Mouse (Mus musculus) kidney, postnatal 36 days (tissue): ENCODE measurements around the gene Tmem131.
"Not testable (repeated sequence)": the region's sequence is repeated elsewhere in the genome, so short reads cannot be mapped to it uniquely, and the experiment has no call there.

Source experiments
- DNase-seq, 2 experiments: peaks; one replicate each; pipeline ENCODE4 v3.0.0; 2021 to 2022; ENCODE audit warnings: mixed read lengths in 2 of 2

The Tmem131 gene

DNA sequence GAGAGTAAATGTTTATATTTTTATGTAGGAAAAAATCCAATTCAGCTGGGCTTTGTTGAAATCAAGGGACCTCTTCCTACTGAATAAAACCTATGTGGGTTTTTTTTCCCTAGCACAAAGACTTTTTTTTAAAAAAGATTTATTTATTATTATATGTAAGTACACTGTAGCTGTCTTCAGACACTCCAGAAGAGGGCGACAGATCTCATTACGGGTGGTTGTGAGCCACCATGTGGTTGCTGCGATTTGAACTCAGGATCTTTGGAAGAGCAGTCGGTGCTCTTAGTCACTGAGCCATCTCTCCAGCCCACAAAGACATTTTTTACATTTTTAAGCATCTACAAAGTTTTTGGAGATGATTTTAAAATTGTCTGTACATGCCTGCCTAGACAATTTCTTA, 121.5 kb downstream of the Tmem131 start:
- not testable (repeated sequence) for DNase-seq

DNA sequence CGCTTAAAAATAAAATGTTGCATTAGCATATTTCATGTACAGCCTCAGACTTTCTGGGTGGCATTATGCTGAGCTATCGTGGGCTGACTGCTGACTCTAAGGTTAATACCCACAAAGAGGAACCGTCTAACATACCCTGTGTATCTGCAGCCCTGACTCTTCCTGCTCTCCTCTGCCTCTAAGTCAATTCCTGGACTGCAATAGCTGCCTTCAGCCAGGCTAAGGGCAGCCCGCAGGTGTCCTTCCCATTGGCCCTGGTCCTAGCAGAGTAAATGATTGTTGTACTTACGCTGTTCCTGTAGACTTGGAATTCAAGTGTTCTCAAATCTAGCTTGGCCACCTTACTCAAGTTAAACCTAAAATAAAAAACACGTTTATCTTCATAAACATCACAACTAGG, 128.3 kb downstream of the Tmem131 start:
- peak; percentile 39 to 53 for DNase-seq

DNA sequence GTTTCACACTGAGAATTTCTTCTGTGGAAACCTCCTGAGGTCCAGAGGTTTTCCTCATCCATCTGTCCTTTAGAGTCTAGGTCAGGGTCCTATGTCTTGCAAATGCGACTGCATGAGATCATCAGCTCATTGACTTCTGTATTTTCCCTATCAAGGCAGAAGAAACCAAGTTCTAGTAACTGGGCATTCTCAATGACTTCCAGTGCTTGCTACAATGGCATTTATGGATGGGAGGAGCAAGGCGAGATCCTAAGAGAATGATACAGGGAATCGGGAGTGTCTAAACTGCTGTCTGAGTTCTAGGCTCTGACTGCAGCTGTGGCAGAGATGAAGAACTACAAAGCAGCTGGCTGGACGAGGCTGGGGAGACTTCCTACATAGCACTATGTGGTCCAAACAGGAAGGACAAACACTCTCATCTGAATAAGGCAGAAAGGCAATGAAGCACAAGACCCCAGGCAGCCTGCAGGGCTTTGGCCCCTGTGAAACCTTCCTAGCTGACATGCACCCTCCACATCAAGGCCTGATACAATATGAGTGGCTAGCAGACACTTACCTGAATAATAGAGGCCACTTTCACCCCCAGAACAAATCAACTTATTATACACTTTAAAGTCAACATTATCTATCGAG, 129.1 kb downstream of the Tmem131 start:
- no peak for DNase-seq

DNA sequence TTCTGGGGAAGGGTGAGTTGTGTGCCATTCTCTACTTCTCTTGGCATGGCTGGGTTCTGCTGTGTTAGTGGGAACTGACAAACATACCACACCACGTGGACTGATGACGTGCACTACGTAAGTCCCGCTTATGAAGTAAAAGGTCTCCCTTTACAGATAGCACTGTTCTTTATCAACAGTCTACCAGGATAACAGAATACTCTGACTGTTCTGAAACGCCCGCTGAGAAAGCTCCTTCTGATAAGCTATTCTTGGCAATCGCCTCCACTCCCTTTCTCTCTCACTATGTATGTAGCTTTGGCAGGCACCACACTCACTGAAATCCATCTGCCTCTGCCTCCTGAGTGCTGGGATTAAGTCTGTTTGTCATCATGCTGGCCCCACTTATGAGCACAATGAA, 130.1 kb downstream of the Tmem131 start:
- no peak for DNase-seq

DNA sequence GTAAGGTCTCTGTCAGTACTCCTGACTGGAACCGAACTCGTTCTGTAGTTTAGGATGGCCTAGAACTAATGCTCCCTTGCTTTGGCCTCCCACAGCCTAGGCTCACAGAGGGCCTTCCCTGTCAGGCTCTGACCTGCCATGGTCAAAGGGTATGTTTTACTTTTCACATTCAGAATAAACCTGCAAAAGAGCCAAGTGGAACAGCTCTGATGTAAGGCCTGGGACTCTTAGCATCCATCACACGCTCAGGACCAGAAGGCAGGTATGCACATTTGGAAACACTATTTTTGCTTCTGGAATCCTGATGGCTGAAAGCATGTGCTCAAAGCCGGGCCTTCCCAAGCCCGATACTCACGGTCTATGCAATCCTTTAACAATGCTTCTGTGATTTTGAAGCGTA, 131.7 kb downstream of the Tmem131 start:
- DNase-seq = no peak

DNA sequence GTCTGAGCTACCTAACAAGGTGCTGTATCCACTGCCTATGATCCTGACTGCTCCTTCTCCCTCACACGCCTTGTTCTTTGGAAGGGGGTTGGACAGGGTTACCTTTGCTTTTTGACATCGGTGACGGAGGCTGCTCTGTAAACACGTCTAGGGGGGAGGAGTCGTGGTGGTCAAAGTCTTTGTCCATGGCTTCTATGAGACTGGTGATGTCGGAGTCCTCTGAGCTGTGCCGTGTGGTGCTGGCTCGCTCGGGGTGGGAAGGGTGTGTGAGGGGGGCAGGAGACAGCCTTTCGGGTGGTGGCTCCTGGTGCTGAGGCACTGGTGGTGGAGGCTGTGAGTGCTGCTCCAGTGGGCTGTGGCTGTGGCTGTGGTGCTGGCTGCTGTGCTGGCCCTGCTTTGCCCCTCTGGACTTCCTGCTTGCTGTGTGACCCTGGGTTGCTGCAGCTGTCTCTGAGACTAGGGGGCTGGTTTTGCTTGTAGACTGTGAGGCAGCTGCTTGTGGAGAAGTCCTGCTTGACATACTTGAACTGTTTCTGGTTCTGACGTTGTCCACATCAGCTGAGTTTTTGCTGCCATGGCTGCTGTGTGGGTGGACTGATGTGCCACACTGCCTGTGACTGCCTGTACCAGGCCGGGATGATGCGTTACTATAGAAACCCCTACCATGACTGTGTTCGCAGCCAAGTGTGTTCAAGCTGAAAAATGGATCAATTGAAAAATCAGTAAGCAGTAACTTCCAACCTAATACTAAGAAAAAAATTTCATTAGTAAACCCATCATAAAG, 135.5 kb downstream of the Tmem131 start:
- DNase-seq = no peak

DNA sequence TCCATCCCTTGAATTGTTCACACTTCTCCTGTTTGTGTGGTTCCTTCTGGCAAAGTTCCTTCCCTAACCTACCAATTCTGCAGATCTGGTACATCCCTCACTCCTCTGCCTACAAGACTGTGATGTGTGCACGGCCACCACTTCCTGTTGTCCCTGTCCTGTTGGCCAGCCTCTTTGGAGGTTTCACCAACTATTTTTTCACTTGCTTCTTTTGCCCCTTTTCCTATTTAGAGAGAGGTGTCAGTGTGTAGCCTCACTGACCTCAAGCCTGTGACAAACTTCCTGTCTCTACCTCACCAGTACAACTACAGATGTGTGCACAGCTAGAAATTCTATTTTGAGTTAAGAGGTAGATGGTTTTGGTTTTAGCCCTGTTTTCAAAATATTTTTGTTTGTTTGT, 136.4 kb downstream of the Tmem131 start:
- DNase-seq = no peak

DNA sequence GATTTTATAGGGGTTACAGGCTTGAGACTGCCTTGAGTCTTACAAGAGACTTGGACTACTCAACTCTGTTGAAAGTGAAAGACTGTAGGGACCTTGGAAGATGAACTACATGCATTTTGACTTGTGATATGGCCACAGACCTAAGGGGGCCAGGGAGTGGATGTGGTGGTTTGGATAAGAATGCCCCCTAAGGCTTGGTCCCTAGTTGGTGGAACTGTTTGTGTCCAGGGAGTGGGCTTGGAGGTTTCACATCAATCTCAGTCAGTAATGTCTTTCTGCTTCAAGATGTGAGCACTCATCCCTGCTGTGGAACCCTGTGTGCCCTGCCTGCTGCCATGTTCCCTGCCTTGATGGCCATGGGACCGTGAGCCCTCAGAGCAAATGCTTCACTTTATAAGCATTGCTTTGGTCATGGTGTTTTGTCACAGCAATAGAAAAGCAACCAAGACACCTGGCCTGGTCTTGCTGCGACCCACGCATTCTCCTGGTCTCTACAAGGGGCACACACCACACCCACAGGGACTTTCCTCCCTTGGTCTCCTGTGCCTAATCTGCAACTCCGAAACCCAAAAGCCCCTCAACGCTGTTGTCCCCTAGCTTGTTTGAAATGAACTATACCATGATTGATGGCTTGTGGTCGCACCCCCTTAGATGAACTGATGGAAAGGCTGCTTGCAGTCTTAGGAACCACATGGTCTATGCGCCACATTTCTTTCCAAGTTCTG, 137.1 kb downstream of the Tmem131 start:
- DNase-seq = no peak

DNA sequence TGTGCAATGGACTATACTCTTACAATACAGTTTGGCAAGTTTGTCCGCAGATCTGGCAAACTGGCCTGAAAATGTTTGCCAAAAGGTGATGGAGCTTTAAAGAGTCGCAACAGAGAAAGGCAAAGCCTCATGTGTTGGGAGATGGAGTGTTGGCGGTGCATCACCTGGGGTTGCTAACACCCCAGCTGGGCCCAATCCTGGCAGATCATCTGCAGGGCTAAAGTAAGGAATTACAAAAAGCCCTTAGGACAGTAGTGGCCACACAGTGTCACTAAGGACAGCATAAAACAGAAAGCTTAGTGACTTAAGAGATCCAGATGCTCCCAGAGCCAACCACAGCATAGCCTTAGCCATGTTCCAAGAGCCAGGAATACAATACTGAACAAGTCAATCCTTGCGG, 138.6 kb downstream of the Tmem131 start:
- DNase-seq = no peak

DNA sequence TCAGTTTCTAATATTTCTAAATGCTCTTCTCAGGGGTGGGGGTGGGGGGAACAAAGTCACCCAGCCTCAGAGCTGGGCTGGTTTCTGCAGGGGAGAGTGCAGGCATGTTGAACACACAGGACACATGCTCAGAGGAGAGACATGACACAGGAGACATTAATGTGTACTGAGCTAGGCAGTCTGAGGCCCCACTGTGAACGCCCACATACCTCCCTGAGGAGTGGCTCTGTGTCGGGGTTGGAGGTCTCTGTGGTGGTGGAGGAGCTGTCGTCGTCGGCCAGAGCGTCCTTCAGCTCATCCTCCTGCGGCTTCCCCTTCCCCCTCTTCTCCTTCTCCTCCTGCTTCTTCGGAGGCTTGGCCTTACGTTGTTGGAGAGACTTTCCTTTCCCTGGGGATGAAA, 139.2 kb downstream of the Tmem131 start:
- no peak for DNase-seq

DNA sequence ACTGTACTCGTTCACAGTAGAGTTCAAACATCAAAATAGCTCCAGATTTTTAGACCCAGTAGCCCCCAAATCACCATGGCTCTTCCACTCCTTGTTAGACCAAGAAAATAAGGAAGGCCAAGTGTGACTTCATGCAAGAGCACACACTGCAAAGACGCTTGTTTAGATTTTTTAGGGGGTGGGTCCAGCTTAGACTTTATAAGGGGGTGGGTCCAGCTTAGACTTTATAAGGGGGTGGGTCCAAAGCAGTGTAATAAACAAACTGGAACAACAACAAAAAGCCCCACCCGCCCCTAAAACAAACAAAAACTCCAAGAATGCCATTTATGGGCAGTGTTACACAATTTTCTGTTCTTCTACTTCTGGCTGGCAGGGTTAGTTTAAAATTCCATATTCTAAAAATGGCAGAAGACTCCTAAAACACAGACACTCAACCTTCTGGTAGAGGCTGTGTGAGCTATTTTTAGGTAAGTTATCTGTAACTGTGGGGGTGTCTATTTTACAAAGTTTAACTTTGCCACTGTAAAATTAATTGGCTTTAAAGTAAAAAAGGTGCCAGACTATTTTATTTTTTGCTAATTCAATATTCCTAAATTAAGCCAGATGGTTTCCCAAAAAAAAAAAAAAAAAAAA, 143.0 kb downstream of the Tmem131 start:
- DNase-seq = no peak

DNA sequence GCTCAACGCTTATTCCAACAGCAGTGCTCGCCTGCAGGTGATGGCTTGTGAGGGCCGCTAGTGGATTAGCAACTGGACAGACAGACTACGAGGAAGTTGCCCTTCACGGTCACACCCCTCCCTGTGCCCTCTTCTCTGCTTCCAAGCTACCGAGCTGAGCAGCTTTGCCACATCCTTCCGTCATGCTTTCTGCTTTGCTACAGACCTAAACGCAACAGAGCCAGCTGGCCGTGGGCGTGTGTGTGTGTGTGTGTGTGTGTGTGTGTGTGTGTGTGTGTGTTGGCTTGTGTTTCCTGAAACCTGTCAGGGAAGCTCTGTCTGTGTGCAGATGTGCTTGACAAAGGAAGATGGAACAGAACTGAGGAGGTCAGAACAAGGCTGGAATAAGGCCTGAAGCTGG, 146.0 kb downstream of the Tmem131 start:
- no peak for DNase-seq

DNA sequence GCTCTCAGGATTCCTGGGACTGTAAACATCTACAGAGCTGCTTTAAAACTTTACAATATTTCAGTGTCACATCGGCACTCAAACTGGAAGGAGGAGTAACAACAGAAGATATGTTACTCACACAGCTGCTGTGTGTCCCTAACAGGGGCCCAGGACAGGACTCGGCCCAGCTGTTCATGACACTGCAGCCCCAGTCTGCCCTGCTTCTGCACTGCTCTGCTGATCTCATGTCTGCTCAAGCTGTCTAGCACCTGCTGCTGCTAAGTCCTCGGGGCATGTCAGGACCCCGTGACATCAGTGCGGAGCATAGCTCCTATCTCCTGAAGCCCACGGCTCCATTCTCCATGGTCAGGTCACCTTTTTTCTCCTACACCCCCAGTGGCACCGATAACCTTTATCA, 146.8 kb downstream of the Tmem131 start:
- DNase-seq = no peak

DNA sequence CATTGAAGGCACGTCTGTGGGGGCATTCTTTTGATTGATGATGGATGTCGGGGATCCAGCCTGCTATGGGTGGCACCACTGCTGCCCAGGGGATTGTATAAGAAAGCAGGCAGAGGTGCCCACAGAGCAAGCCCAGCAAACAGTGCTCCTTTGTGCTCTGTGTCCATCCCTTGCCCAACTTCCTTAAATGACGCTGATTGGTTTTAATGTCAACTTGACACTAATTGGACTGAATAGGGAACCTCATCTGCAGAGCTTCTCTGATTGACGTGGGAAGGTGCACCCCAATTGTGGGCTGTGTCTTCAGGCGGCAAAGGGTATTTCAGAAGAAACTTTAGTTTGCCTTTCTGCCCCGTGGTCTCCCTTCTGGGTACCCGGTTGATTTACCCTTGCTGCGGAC, 154.1 kb downstream of the Tmem131 start:
- DNase-seq = no peak

DNA sequence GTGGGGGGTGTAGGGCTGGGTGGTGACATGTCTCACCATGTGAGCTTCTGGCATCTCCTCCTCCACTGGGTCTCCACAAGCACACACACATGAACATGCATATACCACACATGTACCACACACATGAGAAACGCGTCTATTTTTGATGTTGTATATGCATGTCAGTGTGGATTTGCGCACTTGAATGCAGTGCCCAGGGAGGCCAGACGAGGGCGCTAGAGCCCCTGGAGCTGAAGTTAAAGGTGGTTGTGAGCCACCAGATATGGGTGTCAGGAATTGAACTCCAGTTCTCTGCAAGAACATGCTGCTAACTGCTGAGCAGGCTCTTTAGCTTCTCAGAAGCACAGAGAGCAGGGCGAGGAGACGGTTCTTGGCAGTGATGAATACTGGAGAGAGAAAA, 157.1 kb downstream of the Tmem131 start:
- no peak for DNase-seq

DNA sequence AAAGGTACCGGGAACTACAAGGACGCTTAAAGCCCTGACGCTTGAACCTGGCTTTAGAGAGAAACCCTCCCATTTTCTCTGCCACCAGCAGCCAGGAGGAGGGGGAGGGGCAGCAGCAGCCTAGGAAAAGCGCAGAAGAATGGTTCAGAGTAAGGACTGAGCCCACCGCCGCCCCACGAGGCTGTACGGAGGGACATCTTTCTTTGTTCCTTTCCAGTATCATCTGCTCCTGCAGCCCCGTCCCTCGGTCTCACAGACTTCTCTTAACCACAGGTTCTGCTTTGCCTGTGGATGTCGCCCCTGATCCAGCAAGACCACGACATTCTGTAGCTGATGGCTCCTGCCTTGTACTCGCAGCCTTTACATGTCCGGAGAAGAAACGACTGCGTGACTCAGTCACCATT, 158.2 kb downstream of the Tmem131 start:
- DNase-seq = peak in 1 of 2 experiments; percentile 52

DNA sequence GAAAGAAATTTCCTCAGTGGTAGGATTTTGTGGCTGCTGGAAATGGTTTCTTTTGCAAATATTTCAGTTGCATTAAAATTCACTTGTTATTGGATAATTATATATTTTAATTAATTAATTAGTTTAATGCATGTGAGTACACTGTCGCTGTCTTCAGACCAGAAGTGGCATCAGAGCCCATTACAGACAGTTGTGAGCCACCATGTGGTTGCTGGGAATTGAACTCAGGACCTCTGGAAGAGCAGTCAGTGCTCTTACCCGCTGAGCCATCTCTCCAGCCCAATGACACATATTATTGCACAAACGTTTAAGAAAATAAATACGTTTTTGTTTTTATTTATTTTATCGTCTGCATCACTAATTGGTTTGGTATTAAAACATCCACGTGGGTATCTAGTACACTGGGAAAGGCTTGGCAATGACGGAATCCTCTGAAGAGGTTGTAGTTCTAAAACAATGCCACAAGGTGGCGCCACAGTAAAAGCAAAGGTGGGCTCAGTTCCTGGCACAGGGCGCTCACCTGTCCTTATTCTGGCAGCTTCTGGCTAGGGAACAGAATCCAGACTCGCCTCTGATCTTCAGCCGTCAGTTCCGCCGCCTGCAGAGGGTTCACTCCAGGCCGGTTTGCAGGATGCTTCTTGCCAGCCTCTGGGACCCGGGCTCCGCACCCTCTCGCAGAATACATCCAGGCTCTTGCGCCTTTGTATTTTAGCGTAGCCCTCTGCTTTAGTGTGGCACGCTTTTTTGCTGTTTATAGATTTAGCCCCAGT, 158.9 kb downstream of the Tmem131 start:
- DNase-seq = peak; percentile 80 to 88

DNA sequence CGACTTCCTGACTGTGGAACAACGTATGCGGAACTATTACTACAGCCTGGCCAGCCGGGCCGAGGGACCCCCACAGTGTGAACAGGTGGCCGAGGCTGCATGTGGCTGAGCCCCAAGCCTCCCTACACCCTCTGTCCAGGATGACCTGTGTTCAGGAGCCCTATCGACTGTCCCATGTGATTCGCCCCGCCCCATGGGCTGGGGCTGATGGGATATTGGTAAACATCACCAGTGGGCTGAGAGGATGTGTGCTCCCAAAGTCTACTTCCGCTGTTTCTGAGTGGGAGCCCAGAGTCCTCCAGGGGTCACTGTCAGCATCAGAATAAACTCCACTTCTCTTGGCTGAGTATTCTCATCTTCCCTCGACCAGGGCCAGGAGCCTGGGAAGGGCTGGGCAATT, 161.0 kb downstream of the Tmem131 start:
- DNase-seq = peak in 1 of 2 experiments; percentile 42

DNA sequence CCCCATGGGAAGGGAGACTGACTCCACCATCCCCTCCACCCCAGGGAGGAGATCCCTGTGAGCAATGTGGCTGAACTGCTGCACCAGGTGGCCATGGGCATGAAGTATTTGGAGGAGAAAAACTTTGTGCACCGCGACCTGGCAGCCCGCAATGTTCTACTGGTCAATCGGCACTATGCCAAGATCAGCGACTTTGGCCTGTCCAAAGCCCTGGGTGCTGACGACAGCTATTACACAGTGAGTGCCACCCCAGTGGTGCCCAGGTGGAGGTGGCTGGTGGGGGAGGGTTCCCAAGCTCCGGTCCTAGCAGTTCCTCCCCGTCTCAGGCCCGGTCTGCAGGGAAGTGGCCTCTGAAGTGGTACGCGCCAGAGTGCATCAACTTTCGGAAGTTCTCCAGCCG, 162.7 kb downstream of the Tmem131 start:
- peak; percentile 45 to 73 for DNase-seq

DNA sequence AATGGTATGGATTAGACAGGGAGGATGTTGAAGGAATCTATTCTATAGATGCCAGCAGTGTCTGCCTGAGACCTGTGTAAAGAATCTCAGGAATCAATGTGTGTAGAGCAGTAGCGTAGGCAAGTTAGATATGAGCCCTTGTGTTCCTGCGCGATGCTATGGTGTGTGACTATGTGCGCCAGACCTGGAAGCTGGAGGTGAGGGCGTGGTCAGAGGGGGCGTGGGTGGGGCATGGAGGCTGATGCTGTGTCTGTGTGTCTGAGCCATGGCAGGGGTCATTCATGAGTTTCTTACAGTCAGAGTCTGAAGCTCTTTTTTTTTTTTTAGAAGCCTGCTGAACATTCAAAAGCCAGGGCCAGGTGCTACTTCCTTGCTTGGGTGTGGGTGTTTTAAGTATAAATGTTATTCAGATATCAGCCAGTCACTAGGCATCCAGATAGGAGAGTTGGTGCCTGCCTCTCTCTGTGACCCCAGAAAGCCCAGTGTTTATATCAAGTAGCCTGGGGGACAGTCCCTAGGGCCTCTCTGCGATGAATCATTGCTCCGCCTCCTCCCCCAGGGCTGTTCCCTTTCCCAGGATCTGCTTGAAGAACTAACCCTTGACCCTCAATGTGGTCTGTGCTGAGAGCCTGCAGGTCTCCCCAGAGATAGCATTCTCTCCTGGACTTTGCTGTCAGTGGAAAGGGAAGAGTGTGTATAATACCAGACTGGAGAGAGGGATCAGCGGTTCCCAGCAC, 171.1 kb downstream of the Tmem131 start:
- no peak for DNase-seq

DNA sequence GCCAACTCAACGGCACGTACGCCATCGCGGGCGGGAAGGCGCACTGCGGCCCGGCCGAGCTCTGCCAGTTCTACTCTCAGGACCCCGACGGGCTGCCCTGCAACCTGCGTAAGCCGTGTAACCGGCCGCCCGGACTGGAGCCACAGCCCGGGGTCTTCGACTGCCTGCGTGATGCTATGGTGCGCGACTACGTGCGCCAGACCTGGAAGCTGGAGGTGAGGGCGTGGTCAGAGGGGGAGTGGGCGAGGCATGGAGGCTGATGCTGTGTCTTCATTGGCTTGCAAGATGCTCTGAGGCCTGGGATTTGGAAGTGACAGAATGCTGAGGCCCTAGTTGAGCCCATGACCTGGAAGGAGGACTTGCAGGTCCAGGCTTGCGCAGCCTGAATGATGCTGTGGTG, 172.5 kb downstream of the Tmem131 start:
- no peak for DNase-seq

DNA sequence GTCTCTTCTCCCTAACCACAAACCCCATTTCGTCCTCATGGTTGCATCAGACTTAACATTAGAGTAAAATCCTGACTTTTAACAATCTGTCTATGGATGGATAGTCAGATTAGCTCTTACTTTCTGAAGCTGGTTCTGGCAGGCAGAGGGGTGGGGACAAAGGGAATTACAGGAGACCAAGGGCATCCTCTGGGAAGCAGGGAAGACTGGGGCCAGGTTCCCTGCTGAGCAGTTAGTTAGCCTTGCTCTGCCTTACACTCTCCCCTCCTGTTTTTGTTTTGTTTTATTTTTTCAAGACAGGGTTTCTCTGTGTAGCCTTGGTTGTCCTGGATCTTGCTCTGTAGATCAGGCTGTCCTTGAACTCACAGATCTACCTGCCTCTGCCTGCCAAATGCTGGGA, 173.5 kb downstream of the Tmem131 start:
- DNase-seq = no peak
